Mouse (Mus musculus) liver, embryonic 18 days (tissue): ENCODE results near the gene D630045J12Rik. TPM values are rescaled to one million over a fixed set of nuclear protein-coding genes. Genes with fewer than 3 reads are reported as not detected.

ENCODE experiments used
- polyA plus RNA-seq: library from polyadenylated mRNA; depleted of rRNA; stranded (reverse); fragments of >200 nt; gene quantifications from 2 replicates; pipeline ENCODE4 v1.2.3, GENCODE M21; 2012; rRNA removed

D630045J12Rik gene
- 0.20 and 0.22 TPM in 2 replicates for polyA plus RNA-seq

DNA sequence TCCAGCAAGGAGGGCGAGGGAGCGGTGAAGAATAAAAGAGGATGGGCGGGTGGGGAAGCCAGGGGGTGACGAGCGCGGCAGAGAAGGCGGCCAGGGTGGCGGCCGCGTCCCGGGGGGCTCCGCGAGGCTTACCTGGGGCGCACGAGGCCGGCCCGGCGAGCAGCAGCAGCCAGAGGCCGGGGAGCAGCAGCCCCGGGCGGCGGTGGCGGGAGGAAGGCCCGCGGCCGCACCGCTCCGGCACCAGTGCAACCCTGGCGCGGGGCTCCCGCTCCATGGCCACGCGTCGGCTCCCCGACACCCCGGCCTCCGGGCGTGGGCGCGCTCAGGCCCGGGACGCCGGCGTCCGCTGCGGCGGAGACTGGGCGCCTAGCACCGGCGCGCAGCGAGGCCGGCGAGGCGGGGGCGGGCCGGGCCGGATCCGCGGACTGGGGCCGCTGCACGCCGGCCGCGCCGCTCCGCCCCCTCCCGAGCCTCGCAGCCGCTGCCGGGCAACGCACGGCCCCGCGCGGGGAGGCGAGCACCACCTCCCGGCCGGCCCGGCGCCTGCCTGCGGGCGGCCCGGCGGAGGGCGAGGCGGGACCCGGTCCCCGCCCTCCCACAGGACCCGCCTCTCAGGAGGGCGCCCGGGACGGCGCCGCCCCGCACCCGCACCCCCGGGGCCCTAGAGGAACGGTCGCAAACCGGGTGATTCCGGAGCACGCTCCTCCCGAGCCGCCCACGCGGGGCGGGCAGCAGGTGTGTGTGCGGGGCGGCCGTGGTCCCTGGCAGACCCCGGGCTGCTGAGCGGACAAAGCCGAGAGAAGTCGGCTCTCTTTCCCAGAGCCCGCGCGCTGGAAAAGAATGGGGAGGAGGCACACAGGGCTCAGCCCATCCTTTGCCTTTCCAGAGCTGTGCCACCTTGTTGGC lies at the start of gene D630045J12Rik:
TSS of gene D630045J12Rik (minus strand) at position 274 of the 906 bp plus-strand sequence.

GRCm38 (mm10) chr6:38298761-38299401 lies 45.1 kb upstream of the D630045J12Rik start, which contains the start of gene Zc3hav1l:
Gene Zc3hav1l, minus strand, starts transcription at chr6:38299259.

GRCm38 (mm10) chr6:38124207-38124835 lies 129.5 kb downstream of the D630045J12Rik start, which contains the start of gene Atp6v0a4:
Gene Atp6v0a4, minus strand, starts transcription at chr6:38124586.

DNA sequence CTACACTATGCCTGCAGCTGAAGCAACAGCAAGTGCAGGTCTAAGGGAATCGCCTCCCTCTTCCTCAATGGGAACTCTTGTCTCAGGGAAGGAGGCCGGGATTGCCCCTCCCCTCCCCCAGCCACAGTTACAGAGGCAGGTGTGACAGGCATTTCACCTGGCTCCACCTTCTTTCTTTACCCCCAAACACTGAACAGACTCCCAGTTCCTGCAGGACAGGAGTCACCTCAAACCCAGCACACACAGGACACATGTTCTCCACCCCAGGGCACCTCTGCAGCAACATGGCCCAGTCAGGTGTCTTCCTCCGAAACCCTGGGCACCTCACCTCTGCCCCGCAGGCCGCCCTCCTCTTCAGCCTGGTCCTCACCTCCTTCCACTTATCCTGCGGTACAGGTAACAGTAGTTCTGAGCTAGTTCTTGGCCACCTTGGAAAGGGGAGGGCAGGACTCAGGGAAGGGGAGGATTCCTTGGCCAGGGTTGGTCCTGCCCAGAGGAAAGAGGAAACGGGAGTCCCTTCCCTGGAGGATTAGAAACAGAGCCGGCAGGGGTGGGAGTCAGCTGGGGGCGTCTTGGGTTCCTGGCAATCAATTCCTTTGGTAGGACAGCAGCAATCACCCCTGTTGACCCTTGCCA lies 144.5 kb downstream of the D630045J12Rik start, which contains the start of gene Tmem213:
TSS of gene Tmem213 (plus strand) at position 96 of the 636 bp plus-strand sequence.

Other genes with a start within 250 kb of the D630045J12Rik start
- gene Svopl, start 207.0 kb downstream of the D630045J12Rik start, polyA plus RNA-seq = 0.05 TPM in 2 replicates
- gene Tmem213, start 144.8 kb downstream of the D630045J12Rik start, polyA plus RNA-seq = not detected in 2 replicates
- 0.30 and 0.31 TPM in 2 replicates for gene Atp6v0a4, start 129.4 kb downstream of the D630045J12Rik start, polyA plus RNA-seq
- gene Zc3hav1l, start 45.2 kb upstream of the D630045J12Rik start, polyA plus RNA-seq = 2.3 and 2.7 TPM in 2 replicates
- gene Zc3hav1, start 100.6 kb upstream of the D630045J12Rik start, polyA plus RNA-seq = 18.5 and 20.3 TPM in 2 replicates
- gene Ttc26, start 127.5 kb upstream of the D630045J12Rik start, polyA plus RNA-seq = 0.19 and 0.23 TPM in 2 replicates
- 3.8 and 4.5 TPM in 2 replicates for gene Ubn2, start 179.9 kb upstream of the D630045J12Rik start, polyA plus RNA-seq